Mouse (Mus musculus) heart, embryonic 15.5 days (tissue): ENCODE data around the gene Itga8. TPM values are rescaled to one million over a fixed set of nuclear protein-coding genes. Genes with fewer than 3 reads are reported as not detected.

Experiments
- ATAC-seq: fragments of 200-750 bp; cut with Nextera tagmentation; replicated peaks from 2 replicates; pipeline ENCODE4 v1.8.0; 2017; ENCODE audit warnings: low read depth, moderate TSS enrichment; ENCODE audit not compliant: insufficient number of reproducible peaks, insufficient read depth, low FRiP score
- H3K27ac ChIP-seq: fragments of 300-500 bp; sonication (generic); 2 replicates; pipeline ENCODE4 v1.5.1; 2015; ENCODE audit warnings: mild to moderate bottlenecking, inconsistent platforms
- H3K27me3 ChIP-seq: fragments of 300-500 bp; sonication (generic); 2 replicates; pipeline ENCODE4 v1.6.1; 2015; ENCODE audit warnings: inconsistent platforms
- H3K36me3 ChIP-seq: fragments of 300-500 bp; sonication (generic); 2 replicates; pipeline ENCODE4 v1.6.1; 2015; ENCODE audit warnings: mild to moderate bottlenecking, inconsistent platforms
- H3K4me1 ChIP-seq: fragments of 300-500 bp; sonication (generic); replicated peaks from 2 replicates; pipeline ENCODE4 v1.6.1; 2015; ENCODE audit warnings: inconsistent platforms
- H3K4me2 ChIP-seq: fragments of 300-500 bp; sonication (generic); 2 replicates; pipeline ENCODE4 v1.6.1; 2015; ENCODE audit warnings: inconsistent platforms, mild to moderate bottlenecking, moderate library complexity
- H3K4me3 ChIP-seq: fragments of 300-500 bp; sonication (generic); 2 replicates; pipeline ENCODE4 v1.5.1; 2015; ENCODE audit warnings: mild to moderate bottlenecking, inconsistent platforms
- H3K9ac ChIP-seq: fragments of 300-500 bp; sonication (generic); 2 replicates; pipeline ENCODE4 v1.6.1; 2015; ENCODE audit warnings: mild to moderate bottlenecking, inconsistent platforms
- H3K9me3 ChIP-seq: fragments of 300-500 bp; sonication (generic); replicated peaks from 2 replicates; pipeline ENCODE4 v1.6.1; 2016; ENCODE audit warnings: inconsistent platforms
- WGBS: fragments of 180-500 bp; shearing (Covaris S2); methylation state at CpG from one replicate; pipeline ENCODE4 v1.1.7; 2015; ENCODE audit warnings: mixed read lengths; 5-methylcytosine and 5-hydroxymethylcytosine counted together
- polyA plus RNA-seq: library from polyadenylated mRNA; unstranded; fragments of >200 nt; fragmentation: Nextera tagmentation; extraction: Ambion mirVana; gene quantifications from 2 replicates; pipeline ENCODE4 v1.2.1, GENCODE M21; 2015

Gene Itga8
- polyA plus RNA-seq, 1 experiment from 2014 or later = 11.4 TPM

- H3K4me1 ChIP-seq = no peaks in the 10 kb centered on the region
- no peaks in the 10 kb centered on the region for H3K9me3 ChIP-seq
- no peak overlapping the region for H3K27ac ChIP-seq
- H3K4me2 ChIP-seq = no peak overlapping the region
- no peaks in the 10 kb centered on the region for H3K36me3 ChIP-seq
- ATAC-seq = no peak
- no peak overlapping the region for H3K9ac ChIP-seq
- H3K4me3 ChIP-seq = no peak overlapping the region
- no peaks in the 10 kb centered on the region for H3K27me3 ChIP-seq
- 83% methylated on average over 3 of the region's 3 CpGs for WGBS
These were observed 17.0 kb upstream of the Itga8 start for GRCm38 (mm10) chr2:12318715-12319114.

- no peaks in the 10 kb centered on the region for H3K9me3 ChIP-seq
- no peak for ATAC-seq
- H3K4me3 ChIP-seq = no peak overlapping the region
- H3K4me2 ChIP-seq = no peak overlapping the region
- WGBS = 82% methylated on average over 4 of the region's 4 CpGs
- no peak overlapping the region for H3K9ac ChIP-seq
- no peaks in the 10 kb centered on the region for H3K4me1 ChIP-seq
- H3K27ac ChIP-seq = 0 out of 2 replicates have a peak overlapping the region, but pooled peaks have one; percentile 12
- no peaks in the 10 kb centered on the region for H3K27me3 ChIP-seq
- H3K36me3 ChIP-seq = no peaks in the 10 kb centered on the region
These were observed 16.3 kb upstream of the Itga8 start for GRCm38 (mm10) chr2:12318036-12318435.

GRCm38 (mm10) chr2:12317343-12317742, 15.6 kb upstream of the Itga8 start:
- Histone ChIP-seq H3K9me3 (no peaks in the 10 kb centered on the region), H3K9ac (no peak overlapping the region), H3K4me2 (no peak overlapping the region), H3K27me3 (no peaks in the 10 kb centered on the region), H3K27ac (no peak overlapping the region), H3K4me1 (no peaks in the 10 kb centered on the region), H3K36me3 (no peaks in the 10 kb centered on the region), H3K4me3 (no peak overlapping the region)
- no peak; the same call in 1 of the 2 replicates for ATAC-seq
- 70% methylated on average over 5 of the region's 5 CpGs for WGBS

- no peak overlapping the region for H3K9ac ChIP-seq
- WGBS = 33% methylated on average over 7 of the region's 7 CpGs
- no peak overlapping the region for H3K4me3 ChIP-seq
- no peaks in the 10 kb centered on the region for H3K4me1 ChIP-seq
- no peaks in the 10 kb centered on the region for H3K27me3 ChIP-seq
- no peaks in the 10 kb centered on the region for H3K9me3 ChIP-seq
- 0 out of 2 replicates have a peak, but pooled peaks have one; percentile 47 for ATAC-seq
- peak overlapping the region; percentile 2; the same call in 1 of the 2 replicates for H3K4me2 ChIP-seq
- no peak overlapping the region for H3K27ac ChIP-seq
- H3K36me3 ChIP-seq = no peaks in the 10 kb centered on the region
These were observed 14.6 kb upstream of the Itga8 start for GRCm38 (mm10) chr2:12316361-12316760.

- H3K4me2 ChIP-seq = no peak overlapping the region
- no peaks in the 10 kb centered on the region for H3K36me3 ChIP-seq
- ATAC-seq = no peak
- H3K27ac ChIP-seq = no peak overlapping the region
- no peaks in the 10 kb centered on the region for H3K4me1 ChIP-seq
- H3K9me3 ChIP-seq = no peaks in the 10 kb centered on the region
- no peaks in the 10 kb centered on the region for H3K27me3 ChIP-seq
- 70% methylated on average over 6 of the region's 6 CpGs for WGBS
- no peak overlapping the region for H3K4me3 ChIP-seq
- no peak overlapping the region for H3K9ac ChIP-seq
These were observed 12.3 kb upstream of the Itga8 start for GRCm38 (mm10) chr2:12314028-12314427.

GRCm38 (mm10) chr2:12308466-12308865, 6.7 kb upstream of the Itga8 start:
- Histone ChIP-seq H3K27me3 (no peaks in the 10 kb centered on the region), H3K27ac (no peak overlapping the region), H3K9me3 (no peaks in the 10 kb centered on the region), H3K36me3 (no peaks in the 10 kb centered on the region), H3K4me3 (no peak overlapping the region), H3K4me2 (no peak overlapping the region), H3K9ac (no peak overlapping the region), H3K4me1 (no peaks in the 10 kb centered on the region)
- ATAC-seq = no peak

- Histone ChIP-seq H3K9me3 (no peaks in the 10 kb centered on the region), H3K4me2 (no peak overlapping the region), H3K9ac (no peak overlapping the region), H3K27ac (no peak overlapping the region), H3K4me3 (no peak overlapping the region), H3K4me1 (no peaks in the 10 kb centered on the region), H3K27me3 (no peaks in the 10 kb centered on the region), H3K36me3 (no peaks in the 10 kb centered on the region)
- ATAC-seq = no peak
These were observed 5.6 kb upstream of the Itga8 start for GRCm38 (mm10) chr2:12307311-12307710.

- Histone ChIP-seq H3K27ac (no peak overlapping the region), H3K9ac (no peak overlapping the region), H3K27me3 (peaks cover 10% of the 10 kb centered on the region; the same call in 1 of the 2 replicates), H3K36me3 (no peaks in the 10 kb centered on the region), H3K9me3 (no peaks in the 10 kb centered on the region), H3K4me1 (peaks cover 3% of the 10 kb centered on the region; the same call in 1 of the 2 replicates), H3K4me3 (no peak overlapping the region), H3K4me2 (no peak overlapping the region)
- no peak for ATAC-seq
- WGBS = 61% methylated on average over 9 of the region's 9 CpGs
These were observed 3.4 kb upstream of the Itga8 start for GRCm38 (mm10) chr2:12305064-12305650.

- H3K4me2 ChIP-seq = peak overlapping the region; percentile 96
- ATAC-seq = no peak
- H3K36me3 ChIP-seq = no peaks in the 10 kb centered on the region
- 0 out of 2 replicates have a peak overlapping the region, but pooled peaks have one; percentile 14 for H3K9ac ChIP-seq
- no peak overlapping the region for H3K27ac ChIP-seq
- WGBS = 49% methylated on average over 15 of the region's 15 CpGs
- H3K4me1 ChIP-seq = peaks cover 3% of the 10 kb centered on the region; the same call in 1 of the 2 replicates
- H3K4me3 ChIP-seq = peak overlapping the region; percentile 70
- H3K27me3 ChIP-seq = peaks cover 11% of the 10 kb centered on the region; the same call in 1 of the 2 replicates
- H3K9me3 ChIP-seq = no peaks in the 10 kb centered on the region
These were observed 1.1 kb downstream of the Itga8 start for GRCm38 (mm10) chr2:12300449-12301228.

GRCm38 (mm10) chr2:12297287-12297686, 4.4 kb downstream of the Itga8 start:
- WGBS = 77% methylated on average over 5 of the region's 5 CpGs
- H3K27me3 ChIP-seq = peaks cover 11% of the 10 kb centered on the region; the same call in 1 of the 2 replicates
- H3K36me3 ChIP-seq = no peaks in the 10 kb centered on the region
- H3K9ac ChIP-seq = no peak overlapping the region
- no peak overlapping the region for H3K4me3 ChIP-seq
- H3K9me3 ChIP-seq = no peaks in the 10 kb centered on the region
- H3K27ac ChIP-seq = no peak overlapping the region
- no peak overlapping the region for H3K4me2 ChIP-seq
- peaks cover 3% of the 10 kb centered on the region; the same call in 1 of the 2 replicates for H3K4me1 ChIP-seq
- ATAC-seq = no peak

GRCm38 (mm10) chr2:12295150-12295549, 6.6 kb downstream of the Itga8 start:
- Histone ChIP-seq H3K27ac (no peak overlapping the region), H3K9me3 (no peaks in the 10 kb centered on the region), H3K4me3 (no peak overlapping the region), H3K4me2 (no peak overlapping the region), H3K9ac (no peak overlapping the region), H3K4me1 (no peaks in the 10 kb centered on the region), H3K27me3 (0 out of 2 replicates have a peak, but pooled peaks cover under 1% of the 10 kb centered on the region), H3K36me3 (no peaks in the 10 kb centered on the region)
- no peak for ATAC-seq
- 82% methylated on average over 6 of the region's 6 CpGs for WGBS
